Mouse (Mus musculus) fibroblast of lung, adult 2 months (primary cell): ENCODE results near the gene Gatd1.

Experiments
- DNase-seq: peaks from one replicate; pipeline ENCODE4 v3.0.0-alpha.2; 2011; ENCODE audit warnings: low read depth

The Gatd1 gene

GRCm38 (mm10) chr7:141388487-141389109, 25.3 kb downstream of the Gatd1 start:
- no peak for DNase-seq

- no peak for DNase-seq
These were observed 26.0 kb downstream of the Gatd1 start for GRCm38 (mm10) chr7:141387807-141388486.

- DNase-seq: peak; percentile 34
These were observed 32.7 kb downstream of the Gatd1 start for GRCm38 (mm10) chr7:141381068-141381835.

GRCm38 (mm10) chr7:141379584-141379983, 34.4 kb downstream of the Gatd1 start:
- no peak for DNase-seq

GRCm38 (mm10) chr7:141374399-141374798, 39.5 kb downstream of the Gatd1 start:
- DNase-seq: no peak

GRCm38 (mm10) chr7:141373611-141374010, 40.3 kb downstream of the Gatd1 start:
- no peak for DNase-seq

GRCm38 (mm10) chr7:141371942-141372595, 41.9 kb downstream of the Gatd1 start:
- peak; percentile 40 for DNase-seq

- no peak for DNase-seq
These were observed 44.0 kb downstream of the Gatd1 start for GRCm38 (mm10) chr7:141369918-141370317.

- no peak for DNase-seq
These were observed 46.6 kb downstream of the Gatd1 start for GRCm38 (mm10) chr7:141367358-141367757.

- no peak for DNase-seq
These were observed 48.9 kb downstream of the Gatd1 start for GRCm38 (mm10) chr7:141365049-141365445.

- DNase-seq: no peak
These were observed 49.4 kb downstream of the Gatd1 start for GRCm38 (mm10) chr7:141364349-141365048.

GRCm38 (mm10) chr7:141363752-141364125, 50.2 kb downstream of the Gatd1 start:
- no peak for DNase-seq

- peak; percentile 28 for DNase-seq
These were observed 50.7 kb downstream of the Gatd1 start for GRCm38 (mm10) chr7:141363106-141363751.

GRCm38 (mm10) chr7:141361510-141361909, 52.4 kb downstream of the Gatd1 start:
- DNase-seq: no peak
